Mouse (Mus musculus) myocyte (in vitro differentiated cells): ENCODE data around the gene Pdzd8. TPM values are rescaled to one million over a fixed set of nuclear protein-coding genes. Genes with fewer than 3 reads are reported as not detected.

Experiments used
- H3K27me3 ChIP-seq: one replicate; pipeline ENCODE4 v1.6.1; 2011; ENCODE audit not compliant: control insufficient read depth, insufficient read depth, insufficient read length
- H3K36me3 ChIP-seq: one replicate; pipeline ENCODE4 v1.6.1; 2011; ENCODE audit not compliant: control insufficient read depth, insufficient read depth
- H3K4me2 ChIP-seq: one replicate; pipeline ENCODE4 v1.6.1; 2011; ENCODE audit warnings: low read depth, control low read depth
- H3K4me3 ChIP-seq: one replicate; pipeline ENCODE4 v1.5.1; 2011; ENCODE audit warnings: mild to moderate bottlenecking, control low read depth, moderate library complexity
- H3K79me2 ChIP-seq: one replicate; pipeline ENCODE4 v1.6.1; 2011; ENCODE audit not compliant: control insufficient read depth, insufficient read depth
- H3ac ChIP-seq: one replicate; pipeline ENCODE4 v1.6.1; 2011; ENCODE audit not compliant: control insufficient read depth, insufficient read length
- CEBPB ChIP-seq: IDR thresholded peaks from 2 replicates; pipeline ENCODE4 v1.6.1; 2011; ENCODE audit warnings: mild to moderate bottlenecking, moderate library complexity; ENCODE audit not compliant: poor library complexity, insufficient read depth, severe bottlenecking
- E2F4 ChIP-seq: IDR thresholded peaks from one replicate; pipeline ENCODE4 v1.6.1; 2011; ENCODE audit warnings: mild to moderate bottlenecking, control low read depth, moderate library complexity; ENCODE audit not compliant: insufficient read depth
- MAX ChIP-seq: IDR thresholded peaks from one replicate; pipeline ENCODE4 v1.6.1; 2011; ENCODE audit warnings: low read depth, mild to moderate bottlenecking, control low read depth
- MYOD1 ChIP-seq, 3 experiments: IDR thresholded peaks; one replicate each; pipeline ENCODE4 v1.6.1; 2011; ENCODE audit warnings: control low read depth in 2 of 3, low read depth in 2 of 3, mild to moderate bottlenecking in 2 of 3, moderate library complexity in 1 of 3; ENCODE audit not compliant: insufficient read length in 2 of 3, control insufficient read depth in 1 of 3
- MYOG ChIP-seq, 3 experiments: IDR thresholded peaks; one replicate each; pipeline ENCODE4 v1.6.1; 2011; ENCODE audit warnings: control low read depth in 2 of 3, low read depth in 2 of 3, mild to moderate bottlenecking in 2 of 3; ENCODE audit not compliant: insufficient read length in 2 of 3, control insufficient read depth in 1 of 3, insufficient read depth in 1 of 3
- POLR2A ChIP-seq: IDR thresholded peaks from one replicate; pipeline ENCODE4 v1.6.1; 2011; ENCODE audit warnings: low read depth, mild to moderate bottlenecking, control low read depth, moderate library complexity; ENCODE audit not compliant: insufficient read length
- POLR2AphosphoS2 ChIP-seq: IDR thresholded peaks from one replicate; pipeline ENCODE4 v1.6.1; 2011; ENCODE audit warnings: low read depth, control low read depth; ENCODE audit not compliant: insufficient read length
- REST ChIP-seq: IDR thresholded peaks from one replicate; pipeline ENCODE4 v1.6.1; 2011; ENCODE audit warnings: mild to moderate bottlenecking, control low read depth, moderate library complexity; ENCODE audit not compliant: insufficient read depth, insufficient read length
- SRF ChIP-seq: IDR thresholded peaks from one replicate; pipeline ENCODE4 v1.6.1; 2011; ENCODE audit warnings: low read depth; ENCODE audit not compliant: control insufficient read depth, insufficient read length
- TCF12 ChIP-seq: IDR thresholded peaks from one replicate; pipeline ENCODE4 v1.6.1; 2011; ENCODE audit warnings: mild to moderate bottlenecking, control low read depth; ENCODE audit not compliant: poor library complexity, insufficient read depth, severe bottlenecking
- TCF3 ChIP-seq: IDR thresholded peaks from one replicate; pipeline ENCODE4 v1.6.1; 2011; ENCODE audit warnings: low read depth, control low read depth; ENCODE audit not compliant: insufficient read length
- USF1 ChIP-seq: IDR thresholded peaks from one replicate; pipeline ENCODE4 v1.6.1; 2011; ENCODE audit warnings: low read depth, mild to moderate bottlenecking, control low read depth, moderate library complexity
- polyA plus RNA-seq: library from polyadenylated mRNA; unstranded; fragments of >200 nt; fragmentation: generic; extraction: Trizol; gene quantifications from one replicate; pipeline ENCODE4 v1.2.1, GENCODE M21; 2012; ENCODE audit warnings: missing spikeins

The Pdzd8 gene
- polyA plus RNA-seq, 1 experiment: 12.2 TPM

DNA sequence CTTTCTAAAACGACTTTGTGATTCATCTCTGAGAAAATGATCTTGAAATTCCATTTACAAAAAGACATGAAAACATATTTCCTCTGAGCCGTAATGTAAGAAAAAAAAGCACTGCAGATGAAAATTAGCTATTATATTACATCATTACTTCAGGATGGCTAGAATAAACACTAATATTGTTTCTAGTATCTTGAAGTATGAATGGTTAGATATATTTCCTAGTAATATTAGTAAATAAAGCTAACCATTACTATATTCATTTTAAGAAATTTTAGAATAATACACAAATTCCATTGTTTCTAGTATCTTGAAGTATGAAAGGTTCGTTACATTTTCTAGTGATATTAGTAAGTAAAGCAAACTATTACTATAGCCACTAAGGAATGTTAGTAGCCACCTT lies 5.7 kb downstream of the Pdzd8 start:
- Histone ChIP-seq H3ac (no peak overlapping the region), H3K36me3 (no peaks in the 10 kb centered on the region), H3K4me2 (peak overlapping the region; percentile 70), H3K27me3 (no peaks in the 10 kb centered on the region), H3K4me3 (no peak overlapping the region), H3K79me2 (peaks cover 95% of the 10 kb centered on the region)
- TF ChIP-seq POLR2AphosphoS2: no peak
- TF ChIP-seq POLR2A: no peak
- no peak for TF ChIP-seq REST
- no peak for TF ChIP-seq E2F4

DNA sequence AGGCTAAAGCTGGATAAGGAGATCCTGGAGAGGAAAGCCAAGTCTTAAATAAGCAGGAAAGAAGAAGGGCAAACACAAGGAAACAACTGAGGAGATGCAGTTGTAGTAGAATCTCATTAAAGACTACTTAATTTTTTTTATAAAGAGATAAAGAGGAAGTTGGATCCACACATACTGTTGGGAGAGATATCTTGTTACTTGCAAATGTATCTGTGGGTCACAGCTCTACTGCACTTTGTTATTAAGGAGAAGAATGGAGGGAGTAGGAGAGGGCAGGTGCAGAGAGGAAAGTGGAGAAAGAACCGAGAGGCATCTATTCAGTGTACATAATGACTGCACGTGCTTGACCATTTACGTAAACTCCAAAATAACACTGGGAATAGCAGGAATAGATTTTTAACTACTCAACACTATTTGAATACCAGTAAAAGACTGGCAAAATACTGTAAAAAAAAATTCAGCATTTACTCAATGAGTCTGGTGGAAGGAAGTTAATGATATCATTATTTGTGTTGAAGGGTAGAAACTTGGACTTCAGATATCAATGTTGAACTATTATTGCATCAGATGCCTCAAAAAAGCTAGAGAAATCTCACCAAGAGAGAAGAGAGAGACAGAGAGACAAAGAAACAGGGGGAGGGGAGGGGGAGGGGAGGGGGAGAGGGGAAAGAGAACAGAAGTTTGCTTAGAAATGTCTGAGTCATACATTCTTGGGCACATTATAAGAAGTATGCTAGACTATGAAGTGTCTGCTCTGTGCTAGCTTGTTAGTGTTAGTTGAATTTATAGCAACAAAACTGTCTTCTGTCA lies 7.5 kb downstream of the Pdzd8 start:
- H3K79me2 ChIP-seq: peaks cover 95% of the 10 kb centered on the region
- H3K36me3 ChIP-seq: no peaks in the 10 kb centered on the region
- H3K4me2 ChIP-seq: peak overlapping the region; percentile 70
- TF ChIP-seq POLR2AphosphoS2 (no peak), POLR2A (no peak), CEBPB (peak; percentile 53; the same call in 1 of the 2 replicates)
- no peak overlapping the region for H3ac ChIP-seq
- H3K4me3 ChIP-seq: no peak overlapping the region
- H3K27me3 ChIP-seq: no peaks in the 10 kb centered on the region

DNA sequence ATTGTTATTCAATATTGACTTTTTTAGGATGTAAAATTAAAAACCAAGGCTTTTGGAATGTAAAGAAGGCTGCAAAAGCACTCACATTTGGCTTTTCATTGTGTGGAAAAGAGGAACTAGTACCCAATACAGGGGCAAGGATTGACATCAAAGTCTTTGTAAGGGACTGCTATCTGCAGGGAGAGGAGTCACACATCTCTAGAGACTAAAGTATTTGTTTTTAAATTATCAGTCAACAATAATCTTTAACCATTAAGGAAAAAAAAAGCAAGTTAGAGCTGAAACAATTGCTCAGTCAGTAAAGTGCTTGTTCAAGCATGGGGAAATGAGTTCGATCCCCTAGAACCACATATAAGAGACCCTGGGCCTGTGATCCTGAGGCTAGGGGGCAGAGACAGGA lies 8.9 kb downstream of the Pdzd8 start:
- Histone ChIP-seq H3K79me2 (peaks cover 95% of the 10 kb centered on the region), H3K4me3 (no peak overlapping the region), H3K27me3 (no peaks in the 10 kb centered on the region), H3ac (no peak overlapping the region), H3K4me2 (no peak overlapping the region), H3K36me3 (no peaks in the 10 kb centered on the region)
- TF ChIP-seq POLR2AphosphoS2 (no peak), E2F4 (no peak), POLR2A (no peak), USF1 (no peak)

DNA sequence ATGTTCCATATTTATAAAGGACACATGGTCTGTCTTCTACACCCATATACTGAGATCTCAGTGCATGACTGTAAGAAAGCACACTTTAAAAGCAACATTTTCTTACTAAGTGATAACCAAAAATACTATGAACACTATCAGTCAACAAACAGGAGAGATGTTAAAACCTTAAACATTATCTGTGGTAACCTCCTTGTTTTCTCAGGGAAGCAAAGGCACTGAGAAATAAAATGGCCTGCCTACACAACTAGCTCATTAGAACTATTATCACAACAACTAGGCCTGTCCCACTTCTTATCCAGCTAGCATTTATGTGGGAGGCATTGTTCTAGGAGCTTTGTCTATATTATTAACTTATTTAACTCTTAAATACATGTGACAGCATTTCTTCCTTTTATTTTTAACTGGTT lies 14.8 kb downstream of the Pdzd8 start:
- H3ac ChIP-seq: no peak overlapping the region

DNA sequence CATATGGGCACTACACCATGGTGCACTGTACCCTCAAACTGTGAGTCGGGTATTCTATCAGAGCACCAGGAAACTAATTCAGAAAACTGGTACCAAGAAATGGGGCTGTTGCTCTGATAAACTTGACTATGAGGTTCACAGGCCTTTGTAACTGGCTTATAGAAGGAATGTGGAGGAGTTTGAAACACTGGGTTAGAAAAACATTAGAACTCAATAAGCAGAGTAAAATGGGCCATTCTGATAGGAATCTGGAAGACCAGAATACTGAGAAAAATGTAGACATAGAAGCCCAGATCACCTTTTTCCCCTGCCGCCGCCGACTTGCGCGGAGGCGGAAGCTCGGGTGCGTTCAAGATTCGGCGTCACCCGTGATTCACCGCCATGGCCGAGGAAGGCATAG lies 23.6 kb downstream of the Pdzd8 start, which contains the start of gene Rps12-ps3:
Gene Rps12-ps3 (plus strand): TSS at position 301 of the 400 bp plus-strand sequence.
- H3ac ChIP-seq: no peak within 1 kb of the TSS

More for the DNA sequence above, 14.8 kb downstream of the Pdzd8 start:
- Histone ChIP-seq H3K4me3 (no peak overlapping the region), H3K4me2 (no peak overlapping the region), H3K79me2 (peaks cover 91% of the 10 kb centered on the region), H3K36me3 (peaks cover 6% of the 10 kb centered on the region), H3K27me3 (no peaks in the 10 kb centered on the region)
- TF ChIP-seq CEBPB: no peak
- no peak for TF ChIP-seq POLR2A
- TF ChIP-seq POLR2AphosphoS2: no peak
- no peak for TF ChIP-seq USF1
- no peak for TF ChIP-seq MYOG (IDR thresholded peaks at IDR 0.05; ENCODE audit: control insufficient read depth in 1 of 3, insufficient read depth in 1 of 3, insufficient read length in 2 of 3, low read depth in 2 of 3)
- no peak for TF ChIP-seq MAX
- no peak for TF ChIP-seq MYOD1 (IDR thresholded peaks at IDR 0.05; ENCODE audit: control insufficient read depth in 1 of 3, insufficient read length in 2 of 3, low read depth in 2 of 3)
- TF ChIP-seq TCF12: no peak
- TF ChIP-seq TCF3: no peak
- TF ChIP-seq E2F4: no peak
- no peak for TF ChIP-seq REST
- no peak for TF ChIP-seq SRF

DNA sequence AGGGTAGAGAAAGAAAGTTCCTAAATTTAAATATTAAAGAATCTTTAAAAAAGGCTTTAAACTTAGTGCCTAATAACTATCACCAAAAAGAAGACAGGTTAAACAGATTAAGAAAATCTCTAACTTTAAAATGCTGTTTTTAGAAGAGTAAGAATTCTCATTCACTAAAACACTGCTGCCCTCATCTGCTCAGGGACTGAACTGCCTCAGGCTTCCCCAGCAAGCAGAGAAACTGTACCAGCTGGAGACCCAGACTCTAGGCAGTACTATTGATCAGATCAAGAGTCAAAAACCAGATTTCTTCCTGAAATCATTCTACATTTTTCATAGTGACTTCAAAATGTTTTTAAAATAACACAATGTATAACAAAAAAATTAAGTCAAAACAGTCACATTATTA lies 29.0 kb downstream of the Pdzd8 start:
- Histone ChIP-seq H3K79me2 (peaks cover 52% of the 10 kb centered on the region), H3ac (no peak overlapping the region), H3K36me3 (no peaks in the 10 kb centered on the region), H3K27me3 (no peaks in the 10 kb centered on the region), H3K4me2 (no peak overlapping the region), H3K4me3 (no peak overlapping the region)
- TF ChIP-seq REST: no peak
- no peak for TF ChIP-seq MYOG (IDR thresholded peaks at IDR 0.05; ENCODE audit: control insufficient read depth in 1 of 3, insufficient read depth in 1 of 3, insufficient read length in 2 of 3, low read depth in 2 of 3)
- no peak for TF ChIP-seq MAX
- TF ChIP-seq E2F4: no peak
- TF ChIP-seq TCF12: no peak
- no peak for TF ChIP-seq USF1
- TF ChIP-seq POLR2AphosphoS2: no peak
- no peak for TF ChIP-seq CEBPB
- TF ChIP-seq SRF: no peak

More for the DNA sequence above, 23.6 kb downstream of the Pdzd8 start, which contains the start of gene Rps12-ps3:
- H3K79me2 ChIP-seq: peaks cover 63% of the 10 kb centered on the region
- no peak for TF ChIP-seq MYOD1 (IDR thresholded peaks at IDR 0.05; ENCODE audit: control insufficient read depth in 1 of 3, insufficient read length in 2 of 3, low read depth in 2 of 3)
- H3K4me3 ChIP-seq: no peak within 1 kb of the TSS
- no peaks in the 10 kb centered on the region for H3K27me3 ChIP-seq
- no peak within 1 kb of the TSS for H3K4me2 ChIP-seq
- H3K36me3 ChIP-seq: peaks cover 13% of the 10 kb centered on the region
